Mouse (Mus musculus): ENCODE results near the gene Adam22. TPM values are rescaled to one million over a fixed set of nuclear protein-coding genes. Genes with fewer than 3 reads are reported as not detected.

Adam22 gene
- polyA plus RNA-seq, 1 experiment from 2014 or later = 7.1 TPM

- no peak for ATAC-seq (ENCODE audit: insufficient read depth, low FRiP score, low read depth)
- no peaks in the 10 kb centered on the region for H3K9me3 ChIP-seq
- H3K4me3 ChIP-seq (replicated peaks) = no peak overlapping the region
- H3K36me3 ChIP-seq = no peaks in the 10 kb centered on the region
- no peak overlapping the region for H3K4me2 ChIP-seq
- H3K9ac ChIP-seq = no peak overlapping the region
- no peaks in the 10 kb centered on the region for H3K4me1 ChIP-seq
- 81% methylated on average over 2 of the region's 2 CpGs for WGBS
- H3K27ac ChIP-seq = no peak overlapping the region
- H3K27me3 ChIP-seq (replicated peaks) = no peaks in the 10 kb centered on the region
These were observed 238.2 kb downstream of the Adam22 start for GRCm38 (mm10) chr5:8129750-8130149.

GRCm38 (mm10) chr5:8120926-8121325 lies 247.0 kb downstream of the Adam22 start:
- 81% methylated on average over 3 of the region's 3 CpGs for WGBS
- H3K9ac ChIP-seq = no peak overlapping the region
- H3K4me3 ChIP-seq (replicated peaks) = no peak overlapping the region
- H3K4me1 ChIP-seq = no peaks in the 10 kb centered on the region
- H3K9me3 ChIP-seq = no peaks in the 10 kb centered on the region
- no peak overlapping the region for H3K27ac ChIP-seq
- no peak overlapping the region for H3K4me2 ChIP-seq
- no peaks in the 10 kb centered on the region for H3K27me3 ChIP-seq (replicated peaks)
- ATAC-seq (ENCODE audit: insufficient read depth, low FRiP score, low read depth) = no peak
- no peaks in the 10 kb centered on the region for H3K36me3 ChIP-seq

- no peaks in the 10 kb centered on the region for H3K9me3 ChIP-seq
- 73% methylated on average over 2 of the region's 2 CpGs for WGBS
- H3K4me3 ChIP-seq (replicated peaks) = no peak overlapping the region
- H3K9ac ChIP-seq = no peak overlapping the region
- no peaks in the 10 kb centered on the region for H3K27me3 ChIP-seq (replicated peaks)
- no peaks in the 10 kb centered on the region for H3K36me3 ChIP-seq
- H3K4me1 ChIP-seq = no peaks in the 10 kb centered on the region
- no peak overlapping the region for H3K4me2 ChIP-seq
- ATAC-seq (ENCODE audit: insufficient read depth, low FRiP score, low read depth) = no peak
- no peak overlapping the region for H3K27ac ChIP-seq
These were observed 247.9 kb downstream of the Adam22 start for GRCm38 (mm10) chr5:8120087-8120486.

GRCm38 (mm10) chr5:8116561-8117168 lies 251.3 kb downstream of the Adam22 start:
- Histone ChIP-seq H3K27ac (no peak overlapping the region), H3K9ac (no peak overlapping the region), H3K4me1 (no peaks in the 10 kb centered on the region), H3K9me3 (no peaks in the 10 kb centered on the region), H3K4me2 (no peak overlapping the region), H3K27me3 (replicated peaks) (no peaks in the 10 kb centered on the region), H3K36me3 (no peaks in the 10 kb centered on the region), H3K4me3 (replicated peaks) (no peak overlapping the region)
- no peak for ATAC-seq (ENCODE audit: insufficient read depth, low FRiP score, low read depth)
- 75% methylated on average over 5 of the region's 5 CpGs for WGBS

- ATAC-seq (ENCODE audit: insufficient read depth, low FRiP score, low read depth) = no peak
- Histone ChIP-seq H3K4me3 (replicated peaks) (no peak overlapping the region), H3K9me3 (no peaks in the 10 kb centered on the region), H3K4me2 (no peak overlapping the region), H3K27ac (no peak overlapping the region), H3K9ac (no peak overlapping the region), H3K36me3 (no peaks in the 10 kb centered on the region), H3K27me3 (replicated peaks) (no peaks in the 10 kb centered on the region), H3K4me1 (no peaks in the 10 kb centered on the region)
- 94% methylated on average over 5 of the region's 5 CpGs for whole genome bisulfite sequencing
These were observed 255.7 kb downstream of the Adam22 start for GRCm38 (mm10) chr5:8112246-8112645.

- H3K4me2 ChIP-seq = no peak overlapping the region
- no peaks in the 10 kb centered on the region for H3K36me3 ChIP-seq
- H3K4me1 ChIP-seq = no peaks in the 10 kb centered on the region
- H3K9ac ChIP-seq = no peak overlapping the region
- H3K27me3 ChIP-seq (replicated peaks) = no peaks in the 10 kb centered on the region
- H3K4me3 ChIP-seq (replicated peaks) = no peak overlapping the region
- no peak for ATAC-seq (ENCODE audit: insufficient read depth, low FRiP score, low read depth)
- 85% methylated on average over 3 of the region's 3 CpGs for WGBS
- H3K9me3 ChIP-seq = no peaks in the 10 kb centered on the region
- no peak overlapping the region for H3K27ac ChIP-seq
These were observed 256.3 kb downstream of the Adam22 start for GRCm38 (mm10) chr5:8111691-8112090.

- Histone ChIP-seq H3K27ac (no peak overlapping the region), H3K9ac (no peak overlapping the region), H3K27me3 (replicated peaks) (no peaks in the 10 kb centered on the region), H3K4me2 (no peak overlapping the region), H3K4me1 (no peaks in the 10 kb centered on the region), H3K9me3 (no peaks in the 10 kb centered on the region), H3K36me3 (no peaks in the 10 kb centered on the region), H3K4me3 (replicated peaks) (no peak overlapping the region)
- ATAC-seq (ENCODE audit: insufficient read depth, low FRiP score, low read depth) = no peak
- WGBS = 78% methylated on average over 1 of the region's 1 CpGs
These were observed 272.3 kb downstream of the Adam22 start for GRCm38 (mm10) chr5:8095689-8096088.

- H3K4me3 ChIP-seq (replicated peaks) = no peak overlapping the region
These were observed 273.0 kb downstream of the Adam22 start for GRCm38 (mm10) chr5:8094921-8095320.

GRCm38 (mm10) chr5:8088147-8088546 lies 279.8 kb downstream of the Adam22 start:
- 72% methylated on average over 3 of the region's 3 CpGs for WGBS
- no peak overlapping the region for H3K27ac ChIP-seq
- H3K9me3 ChIP-seq = no peaks in the 10 kb centered on the region
- no peaks in the 10 kb centered on the region for H3K27me3 ChIP-seq (replicated peaks)
- H3K4me2 ChIP-seq = no peak overlapping the region
- no peak overlapping the region for H3K9ac ChIP-seq
- no peaks in the 10 kb centered on the region for H3K4me1 ChIP-seq
- no peak overlapping the region for H3K4me3 ChIP-seq (replicated peaks)
- ATAC-seq (ENCODE audit: insufficient read depth, low FRiP score, low read depth) = no peak
- no peaks in the 10 kb centered on the region for H3K36me3 ChIP-seq

More at GRCm38 (mm10) chr5:8094921-8095320, 273.0 kb downstream of the Adam22 start:
- Histone ChIP-seq H3K9ac (no peak overlapping the region), H3K4me2 (no peak overlapping the region), H3K36me3 (no peaks in the 10 kb centered on the region), H3K27me3 (replicated peaks) (no peaks in the 10 kb centered on the region), H3K4me1 (no peaks in the 10 kb centered on the region), H3K9me3 (no peaks in the 10 kb centered on the region), H3K27ac (no peak overlapping the region)
- no peak for ATAC-seq (ENCODE audit: insufficient read depth, low FRiP score, low read depth)
- WGBS = 80% methylated on average over 5 of the region's 5 CpGs

GRCm38 (mm10) chr5:8085661-8086060 lies 282.3 kb downstream of the Adam22 start:
- no peaks in the 10 kb centered on the region for H3K4me1 ChIP-seq
- H3K4me2 ChIP-seq = no peak overlapping the region
- no peak overlapping the region for H3K27ac ChIP-seq
- no peaks in the 10 kb centered on the region for H3K27me3 ChIP-seq (replicated peaks)
- H3K9me3 ChIP-seq = no peaks in the 10 kb centered on the region
- 90% methylated on average over 3 of the region's 3 CpGs for WGBS
- no peak overlapping the region for H3K4me3 ChIP-seq (replicated peaks)
- no peak for ATAC-seq (ENCODE audit: insufficient read depth, low FRiP score, low read depth)
- no peak overlapping the region for H3K9ac ChIP-seq
- H3K36me3 ChIP-seq = no peaks in the 10 kb centered on the region

GRCm38 (mm10) chr5:8082800-8083509 lies 285.0 kb downstream of the Adam22 start:
- ATAC-seq (ENCODE audit: insufficient read depth, low FRiP score, low read depth) = no peak
- Histone ChIP-seq H3K27me3 (replicated peaks) (no peaks in the 10 kb centered on the region), H3K4me1 (no peaks in the 10 kb centered on the region), H3K9ac (no peak overlapping the region), H3K4me3 (replicated peaks) (no peak overlapping the region), H3K4me2 (no peak overlapping the region), H3K36me3 (no peaks in the 10 kb centered on the region), H3K9me3 (no peaks in the 10 kb centered on the region), H3K27ac (no peak overlapping the region)
- 74% methylated on average over 20 of the region's 20 CpGs for WGBS

GRCm38 (mm10) chr5:8077481-8077880 lies 290.5 kb downstream of the Adam22 start:
- H3K4me3 ChIP-seq (replicated peaks) = no peak overlapping the region
- H3K4me1 ChIP-seq = no peaks in the 10 kb centered on the region
- no peak overlapping the region for H3K4me2 ChIP-seq
- H3K36me3 ChIP-seq = no peaks in the 10 kb centered on the region; the same call in 1 of the 2 replicates
- 82% methylated on average over 8 of the region's 8 CpGs for WGBS
- H3K27me3 ChIP-seq (replicated peaks) = no peaks in the 10 kb centered on the region
- no peaks in the 10 kb centered on the region for H3K9me3 ChIP-seq
- ATAC-seq (ENCODE audit: insufficient read depth, low FRiP score, low read depth) = no peak
- no peak overlapping the region for H3K27ac ChIP-seq
- no peak overlapping the region for H3K9ac ChIP-seq
